Mouse (Mus musculus) liver, postnatal 0 days (tissue): ENCODE data around the gene Hspb9. TPM values are rescaled to one million over a fixed set of nuclear protein-coding genes. Genes with fewer than 3 reads are reported as not detected.

Experiments used
- ATAC-seq: fragments of 200-750 bp; cut with Nextera tagmentation; 2 replicates; pipeline ENCODE4 v1.8.0; 2017; ENCODE audit warnings: mild to moderate bottlenecking, moderate library complexity
- DNase-seq: peaks from one replicate; pipeline ENCODE4 v3.0.0-alpha.2; 2016
- H3K27ac ChIP-seq: fragments of 300-500 bp; sonication (generic); 2 replicates; pipeline ENCODE4 v1.5.1; 2014; ENCODE audit warnings: antibody characterized with exemption, moderate library complexity, mild to moderate bottlenecking, low read depth
- H3K27me3 ChIP-seq: fragments of 300-500 bp; sonication (generic); 2 replicates; pipeline ENCODE4 v1.6.1; 2014; ENCODE audit warnings: low read length, control low read depth, mixed read lengths; ENCODE audit not compliant: insufficient read depth
- H3K36me3 ChIP-seq: fragments of 300-500 bp; sonication (generic); replicated peaks from 2 replicates; pipeline ENCODE4 v1.6.1; 2014; ENCODE audit warnings: mild to moderate bottlenecking, control low read depth, low read length, moderate library complexity, mixed read lengths; ENCODE audit not compliant: insufficient read depth
- H3K4me1 ChIP-seq: fragments of 300-500 bp; sonication (generic); 2 replicates; pipeline ENCODE4 v1.6.1; 2014; ENCODE audit warnings: antibody characterized with exemption, mild to moderate bottlenecking, control low read depth; ENCODE audit not compliant: insufficient read depth
- H3K4me2 ChIP-seq: fragments of 300-500 bp; sonication (generic); 2 replicates; pipeline ENCODE4 v1.6.1; 2014; ENCODE audit warnings: low read depth, mild to moderate bottlenecking, low read length, moderate library complexity, mixed read lengths
- H3K4me3 ChIP-seq: fragments of 300-500 bp; sonication (generic); 2 replicates; pipeline ENCODE4 v1.5.1; 2014; ENCODE audit warnings: low read depth, low read length
- H3K9ac ChIP-seq: fragments of 300-500 bp; sonication (generic); replicated peaks from 2 replicates; pipeline ENCODE4 v1.6.1; 2014; ENCODE audit warnings: mild to moderate bottlenecking, moderate library complexity
- H3K9me3 ChIP-seq: fragments of 300-500 bp; sonication (generic); 2 replicates; pipeline ENCODE4 v1.6.1; 2016; ENCODE audit warnings: mild to moderate bottlenecking, control low read depth, low read length, mixed read lengths
- CTCF ChIP-seq: sonication (generic); IDR thresholded peaks from 2 replicates; pipeline ENCODE4 v1.5.1; 2016; ENCODE audit warnings: antibody characterized with exemption, low read depth
- EP300 ChIP-seq: IDR thresholded peaks from 2 replicates; pipeline ENCODE4 v1.6.1; 2016; ENCODE audit warnings: antibody characterized with exemption, low read depth, mild to moderate bottlenecking
- WGBS: fragments of 180-500 bp; shearing (Covaris S2); extraction: QIAGEN DNeasy Blood & Tissue Kit; methylation state at CpG from one replicate; pipeline ENCODE4 v1.1.7; 2014; ENCODE audit not compliant: insufficient replicate concordance; 5-methylcytosine and 5-hydroxymethylcytosine counted together
- polyA plus RNA-seq: library from polyadenylated mRNA; unstranded; fragments of >200 nt; fragmentation: Nextera tagmentation; extraction: Ambion mirVana; gene quantifications from 2 replicates; pipeline ENCODE4 v1.2.1, GENCODE M21; 2015

Gene Hspb9
- polyA plus RNA-seq, 1 experiment from 2014 or later: 0.35 TPM

- Histone ChIP-seq H3K9ac (no peak overlapping the region), H3K9me3 (no peaks in the 10 kb centered on the region), H3K36me3 (peaks cover 47% of the 10 kb centered on the region), H3K4me1 (peaks cover 42% of the 10 kb centered on the region), H3K4me2 (no peak overlapping the region), H3K27me3 (no peaks in the 10 kb centered on the region), H3K27ac (no peak overlapping the region), H3K4me3 (no peak overlapping the region)
- WGBS: 88% methylated on average over 7 of the region's 7 CpGs
- no peak for TF ChIP-seq EP300
- TF ChIP-seq CTCF: no peak
- ATAC-seq: no peak
- DNase-seq: no peak
Observed at GRCm38 (mm10) chr11:100718462-100718861, 4.8 kb downstream of the Hspb9 start.

- H3K4me3 ChIP-seq: no peak overlapping the region
- no peak overlapping the region for H3K27ac ChIP-seq
- 86% methylated on average over 4 of the region's 4 CpGs for WGBS
- H3K9me3 ChIP-seq: no peaks in the 10 kb centered on the region
- H3K4me1 ChIP-seq: peaks cover 41% of the 10 kb centered on the region
- ATAC-seq (no peak), DNase-seq (no peak)
- TF ChIP-seq EP300 (no peak), CTCF (no peak)
- H3K27me3 ChIP-seq: no peaks in the 10 kb centered on the region
- H3K4me2 ChIP-seq: no peak overlapping the region
- peaks cover 47% of the 10 kb centered on the region for H3K36me3 ChIP-seq
- H3K9ac ChIP-seq: no peak overlapping the region
Observed at GRCm38 (mm10) chr11:100718866-100719265, 5.2 kb downstream of the Hspb9 start.

GRCm38 (mm10) chr11:100719312-100719711, 5.7 kb downstream of the Hspb9 start:
- H3K4me2 ChIP-seq: no peak overlapping the region
- H3K9ac ChIP-seq: no peak overlapping the region
- no peak for TF ChIP-seq EP300
- no peak for TF ChIP-seq CTCF
- no peaks in the 10 kb centered on the region for H3K9me3 ChIP-seq
- peak overlapping the region; percentile 71 for H3K27ac ChIP-seq
- H3K27me3 ChIP-seq: no peaks in the 10 kb centered on the region
- ATAC-seq (peak; percentile 28), DNase-seq (no peak)
- H3K4me3 ChIP-seq: no peak overlapping the region
- peaks cover 39% of the 10 kb centered on the region for H3K4me1 ChIP-seq
- H3K36me3 ChIP-seq: peaks cover 47% of the 10 kb centered on the region
- 77% methylated on average over 3 of the region's 3 CpGs for WGBS

- Histone ChIP-seq H3K27ac (peak overlapping the region; percentile 71), H3K4me1 (peaks cover 43% of the 10 kb centered on the region), H3K36me3 (peaks cover 44% of the 10 kb centered on the region), H3K9me3 (no peaks in the 10 kb centered on the region), H3K4me2 (no peak overlapping the region), H3K9ac (no peak overlapping the region), H3K27me3 (no peaks in the 10 kb centered on the region), H3K4me3 (no peak overlapping the region)
- no peak for ATAC-seq
- WGBS: 84% methylated on average over 11 of the region's 11 CpGs
- TF ChIP-seq CTCF: no peak
- DNase-seq: no peak
Observed at GRCm38 (mm10) chr11:100719893-100720292, 6.2 kb downstream of the Hspb9 start.

- no peaks in the 10 kb centered on the region for H3K9me3 ChIP-seq
- TF ChIP-seq CTCF (no peak), EP300 (no peak)
- DNase-seq (no peak), ATAC-seq (no peak)
- H3K9ac ChIP-seq: peak overlapping the region; percentile 4; the same call in 1 of the 2 replicates
- peak overlapping the region; percentile 71 for H3K27ac ChIP-seq
- peaks cover 47% of the 10 kb centered on the region for H3K4me1 ChIP-seq
- no peak overlapping the region for H3K4me2 ChIP-seq
- H3K27me3 ChIP-seq: no peaks in the 10 kb centered on the region
- 45% methylated on average over 5 of the region's 5 CpGs for WGBS
- H3K36me3 ChIP-seq: peaks cover 43% of the 10 kb centered on the region
- no peak overlapping the region for H3K4me3 ChIP-seq
Observed at GRCm38 (mm10) chr11:100720345-100720744, 6.7 kb downstream of the Hspb9 start.

- Histone ChIP-seq H3K9ac (peak overlapping the region; percentile 4; the same call in 1 of the 2 replicates), H3K36me3 (peaks cover 35% of the 10 kb centered on the region), H3K4me2 (peak overlapping the region; percentile 27; the same call in 1 of the 2 replicates), H3K9me3 (no peaks in the 10 kb centered on the region), H3K27ac (peak overlapping the region; percentile 71), H3K4me1 (peaks cover 54% of the 10 kb centered on the region), H3K27me3 (no peaks in the 10 kb centered on the region), H3K4me3 (no peak overlapping the region)
- TF ChIP-seq EP300: peak; percentile 73; the same call in 1 of the 2 replicates
- no peak for TF ChIP-seq CTCF
- ATAC-seq (peak; percentile 11; the same call in 1 of the 2 replicates), DNase-seq (no peak)
- WGBS: 27% methylated on average over 4 of the region's 4 CpGs
Observed at GRCm38 (mm10) chr11:100721254-100721653, 7.6 kb downstream of the Hspb9 start.
